Mouse (Mus musculus) small intestine, adult 2 months (tissue): ENCODE measurements around the gene Asns.

Experiments used
- CTCF ChIP-seq: fragments of 200-500 bp; IDR thresholded peaks from 2 replicates; pipeline ENCODE4 v1.5.1; 2012; ENCODE audit warnings: low read depth, mild to moderate bottlenecking, control low read depth, inconsistent platforms, low read length, moderate library complexity, mixed read lengths; ENCODE audit not compliant: insufficient replicate concordance, insufficient read length; ENCODE audit errors: extremely low read depth
- POLR2A ChIP-seq: fragments of 200-500 bp; IDR thresholded peaks from 2 replicates; pipeline ENCODE4 v1.6.1; 2012; ENCODE audit warnings: low read depth, mild to moderate bottlenecking, control low read depth, inconsistent platforms, low read length, moderate library complexity

DNA sequence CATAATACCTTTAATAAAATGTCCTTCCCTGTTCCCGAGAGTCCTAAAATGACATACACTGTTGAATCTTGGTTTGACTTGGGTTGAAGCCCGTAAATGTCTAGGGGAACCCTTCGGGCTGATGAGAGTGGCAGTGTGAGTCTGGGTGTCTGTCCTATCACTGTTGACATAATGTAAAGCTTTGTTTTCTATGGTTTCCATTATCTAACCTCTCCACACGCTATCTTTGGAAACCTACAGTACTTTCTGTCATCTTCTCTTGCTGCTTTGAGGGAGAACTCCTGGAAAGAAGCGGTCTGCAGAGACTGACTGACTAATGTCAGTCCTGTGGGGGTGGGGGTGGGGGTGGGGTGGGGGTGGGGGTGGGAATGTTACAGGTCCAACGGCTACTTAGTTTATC lies 39.0 kb upstream of the Asns start:
- TF ChIP-seq CTCF (no peak), POLR2A (no peak)
